Mouse (Mus musculus) liver, embryonic 11.5 days (tissue): ENCODE results near the gene Mpped2. TPM values are rescaled to one million over a fixed set of nuclear protein-coding genes. Genes with fewer than 3 reads are reported as not detected.

Experiments used
- ATAC-seq: fragments of 200-750 bp; cut with Nextera tagmentation; replicated peaks from 2 replicates; pipeline ENCODE4 v1.8.0; 2017; ENCODE audit warnings: moderate number of reproducible peaks, mild to moderate bottlenecking, moderate TSS enrichment, moderate library complexity; ENCODE audit not compliant: low FRiP score
- DNase-seq: peaks from one replicate; pipeline ENCODE4 v3.0.0-alpha.2; 2017; ENCODE audit warnings: low spot score
- H3K27ac ChIP-seq: fragments of 300-500 bp; sonication (generic); 2 replicates; pipeline ENCODE4 v1.5.1; 2014; ENCODE audit warnings: mild to moderate bottlenecking, low read depth, low read length, control low read depth
- H3K27me3 ChIP-seq: fragments of 300-500 bp; sonication (generic); replicated peaks from 2 replicates; pipeline ENCODE4 v1.6.1; 2014; ENCODE audit warnings: low read length, mixed read lengths; ENCODE audit not compliant: control insufficient read depth, insufficient read depth
- H3K36me3 ChIP-seq: fragments of 300-500 bp; sonication (generic); 2 replicates; pipeline ENCODE4 v1.6.1; 2014; ENCODE audit warnings: mild to moderate bottlenecking, low read length, moderate library complexity, mixed read lengths; ENCODE audit not compliant: control insufficient read depth, insufficient read depth
- H3K4me1 ChIP-seq: fragments of 300-500 bp; sonication (generic); replicated peaks from 2 replicates; pipeline ENCODE4 v1.6.1; 2014; ENCODE audit warnings: low read length, mixed read lengths; ENCODE audit not compliant: control insufficient read depth, insufficient read depth
- H3K4me2 ChIP-seq: fragments of 300-500 bp; sonication (generic); 2 replicates; pipeline ENCODE4 v1.6.1; 2014; ENCODE audit warnings: mild to moderate bottlenecking, control low read depth, moderate library complexity
- H3K4me3 ChIP-seq: fragments of 300-500 bp; sonication (generic); 2 replicates; pipeline ENCODE4 v1.5.1; 2014; ENCODE audit warnings: low read depth, low read length, control low read depth
- H3K9ac ChIP-seq: fragments of 300-500 bp; sonication (generic); 2 replicates; pipeline ENCODE4 v1.6.1; 2014; ENCODE audit warnings: low read depth, low read length, control low read depth
- H3K9me3 ChIP-seq: fragments of 300-500 bp; sonication (generic); 2 replicates; pipeline ENCODE4 v1.6.1; 2016; ENCODE audit warnings: low read length, inconsistent platforms, mixed read lengths; ENCODE audit not compliant: control insufficient read depth
- WGBS: fragments of 180-500 bp; shearing (Covaris S2); extraction: QIAGEN DNeasy Blood & Tissue Kit; methylation state at CpG from one replicate; pipeline ENCODE4 v1.1.7; 2014; 5-methylcytosine and 5-hydroxymethylcytosine counted together
- polyA plus RNA-seq: library from polyadenylated mRNA; unstranded; fragments of >200 nt; fragmentation: Nextera tagmentation; extraction: Ambion mirVana; gene quantifications from 2 replicates; pipeline ENCODE4 v1.2.1, GENCODE M21; 2014

The Mpped2 gene
- polyA plus RNA-seq, 1 experiment from 2014 or later, result 24.7 TPM

GRCm38 (mm10) chr2:106855623-106856350 is 162.7 kb downstream of the Mpped2 start:
- H3K27me3 ChIP-seq, result 0 out of 2 replicates have a peak, but pooled peaks cover 3% of the 10 kb centered on the region
- no peak overlapping the region for H3K27ac ChIP-seq
- H3K36me3 ChIP-seq, result no peaks in the 10 kb centered on the region
- H3K9ac ChIP-seq, result no peak overlapping the region
- H3K9me3 ChIP-seq, result no peaks in the 10 kb centered on the region
- no peak overlapping the region for H3K4me3 ChIP-seq
- H3K4me2 ChIP-seq, result no peak overlapping the region
- no peak for DNase-seq
- WGBS, result 54% methylated on average over 12 of the region's 12 CpGs
- peak; percentile 48; the same call in 1 of the 2 replicates for ATAC-seq
- peaks cover 6% of the 10 kb centered on the region; the same call in 1 of the 2 replicates for H3K4me1 ChIP-seq

GRCm38 (mm10) chr2:106856361-106856961 is 163.4 kb downstream of the Mpped2 start:
- DNase-seq (no peak), ATAC-seq (no peak)
- H3K27me3 ChIP-seq, result 0 out of 2 replicates have a peak, but pooled peaks cover 3% of the 10 kb centered on the region
- no peaks in the 10 kb centered on the region for H3K9me3 ChIP-seq
- WGBS, result 70% methylated on average over 9 of the region's 9 CpGs
- peaks cover 6% of the 10 kb centered on the region; the same call in 1 of the 2 replicates for H3K4me1 ChIP-seq
- no peak overlapping the region for H3K4me3 ChIP-seq
- H3K27ac ChIP-seq, result no peak overlapping the region
- no peak overlapping the region for H3K4me2 ChIP-seq
- no peaks in the 10 kb centered on the region for H3K36me3 ChIP-seq
- H3K9ac ChIP-seq, result no peak overlapping the region

- WGBS, result 78% methylated on average over 4 of the region's 4 CpGs
- no peaks in the 10 kb centered on the region for H3K36me3 ChIP-seq
- H3K27me3 ChIP-seq, result 0 out of 2 replicates have a peak, but pooled peaks cover 3% of the 10 kb centered on the region
- H3K9ac ChIP-seq, result no peak overlapping the region
- H3K4me3 ChIP-seq, result no peak overlapping the region
- no peak for ATAC-seq
- H3K9me3 ChIP-seq, result no peaks in the 10 kb centered on the region
- no peak for DNase-seq
- no peak overlapping the region for H3K4me2 ChIP-seq
- H3K4me1 ChIP-seq, result peaks cover 6% of the 10 kb centered on the region; the same call in 1 of the 2 replicates
- H3K27ac ChIP-seq, result no peak overlapping the region
Observed at GRCm38 (mm10) chr2:106857258-106857657, 164.2 kb downstream of the Mpped2 start.

- Histone ChIP-seq H3K4me1 (peaks cover 6% of the 10 kb centered on the region; the same call in 1 of the 2 replicates), H3K9ac (no peak overlapping the region), H3K27ac (no peak overlapping the region), H3K36me3 (no peaks in the 10 kb centered on the region), H3K4me2 (no peak overlapping the region), H3K4me3 (no peak overlapping the region), H3K9me3 (no peaks in the 10 kb centered on the region), H3K27me3 (0 out of 2 replicates have a peak, but pooled peaks cover 3% of the 10 kb centered on the region)
- ATAC-seq, result no peak
- DNase-seq, result no peak
- 55% methylated on average over 4 of the region's 4 CpGs for WGBS
Observed at GRCm38 (mm10) chr2:106857711-106858110, 164.6 kb downstream of the Mpped2 start.

- no peaks in the 10 kb centered on the region for H3K36me3 ChIP-seq
- H3K9me3 ChIP-seq, result no peaks in the 10 kb centered on the region
- H3K27ac ChIP-seq, result no peak overlapping the region
- no peak overlapping the region for H3K9ac ChIP-seq
- H3K4me3 ChIP-seq, result no peak overlapping the region
- ATAC-seq, result no peak
- H3K4me2 ChIP-seq, result no peak overlapping the region
- 81% methylated on average over 21 of the region's 21 CpGs for WGBS
- no peaks in the 10 kb centered on the region for H3K27me3 ChIP-seq
- no peak for DNase-seq
- peaks cover 3% of the 10 kb centered on the region; the same call in 1 of the 2 replicates for H3K4me1 ChIP-seq
Observed at GRCm38 (mm10) chr2:106860856-106861679, 168.0 kb downstream of the Mpped2 start.

GRCm38 (mm10) chr2:106863050-106863653 is 170.1 kb downstream of the Mpped2 start:
- no peak for ATAC-seq
- Histone ChIP-seq H3K27ac (no peak overlapping the region), H3K9ac (no peak overlapping the region), H3K4me1 (no peaks in the 10 kb centered on the region), H3K4me3 (no peak overlapping the region), H3K4me2 (no peak overlapping the region), H3K9me3 (no peaks in the 10 kb centered on the region), H3K36me3 (no peaks in the 10 kb centered on the region), H3K27me3 (no peaks in the 10 kb centered on the region)
- WGBS, result 67% methylated on average over 11 of the region's 11 CpGs
- DNase-seq, result no peak

- no peak overlapping the region for H3K4me2 ChIP-seq
- ATAC-seq, result no peak
- WGBS, result 74% methylated on average over 7 of the region's 7 CpGs
Observed at GRCm38 (mm10) chr2:106865148-106865786, 172.2 kb downstream of the Mpped2 start.

GRCm38 (mm10) chr2:106866303-106866702 is 173.2 kb downstream of the Mpped2 start:
- Histone ChIP-seq H3K4me3 (no peak overlapping the region), H3K4me2 (no peak overlapping the region), H3K27me3 (no peaks in the 10 kb centered on the region), H3K36me3 (no peaks in the 10 kb centered on the region), H3K9ac (no peak overlapping the region), H3K9me3 (no peaks in the 10 kb centered on the region), H3K4me1 (no peaks in the 10 kb centered on the region), H3K27ac (no peak overlapping the region)
- no peak for DNase-seq
- whole genome bisulfite sequencing, result 48% methylated on average over 5 of the region's 5 CpGs
- ATAC-seq, result no peak

More at GRCm38 (mm10) chr2:106865148-106865786, 172.2 kb downstream of the Mpped2 start:
- Histone ChIP-seq H3K27ac (no peak overlapping the region), H3K4me1 (no peaks in the 10 kb centered on the region), H3K4me3 (no peak overlapping the region), H3K9me3 (no peaks in the 10 kb centered on the region), H3K36me3 (no peaks in the 10 kb centered on the region), H3K9ac (no peak overlapping the region), H3K27me3 (no peaks in the 10 kb centered on the region)
- DNase-seq, result no peak
